Comparison of ENCODE assay signal across 13 mouse cellular contexts in the genomic region with DNA sequence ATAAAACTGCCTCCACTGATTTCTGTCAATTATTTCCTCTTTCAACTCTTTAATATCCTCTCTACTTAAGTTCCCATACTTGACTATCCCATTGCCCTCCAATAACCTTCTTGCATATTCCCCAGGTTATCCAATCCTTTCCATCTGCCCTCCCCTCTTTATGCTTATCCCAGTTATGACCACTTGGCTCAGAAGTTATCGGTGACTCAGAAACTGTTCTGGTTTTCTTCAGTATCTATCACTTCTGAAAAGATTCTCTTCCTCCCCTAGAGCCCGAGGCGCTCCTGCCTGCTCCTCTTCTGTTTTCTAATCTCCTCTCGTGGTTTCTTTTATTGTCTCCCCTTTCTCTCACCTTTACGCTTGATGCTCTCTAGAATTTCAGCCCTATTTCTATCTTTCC. TPM values are rescaled to one million over a fixed set of nuclear protein-coding genes. Genes with fewer than 3 reads are reported as not detected.
DNase-seq lines count a peak whose midpoint lies in the region; ATAC-seq and TF ChIP-seq lines count a peak whose summit lies in the region.
"Had no signal": no experiment of that assay in that cellular context is flagged by ENCODE, and none has a peak within 500 bp of the region (broad histone marks: within the 10 kb centered on the region; RNA-seq: fewer than 3 reads in every experiment).

No protein-coding gene starts in this region.

- 69% methylated on average over 5 of the region's 5 CpGs for WGBS in hindbrain, embryonic 12.5 days
- WGBS in hindbrain, embryonic 10.5 days = 77% methylated on average over 5 of the region's 5 CpGs
- WGBS in liver, embryonic 15.5 days (ENCODE audit: insufficient replicate concordance) = 27% methylated on average over 5 of the region's 5 CpGs

- peak in 1 of 2 experiments; percentile 3; a peak in 1 of 4 replicates for TF ChIP-seq EP300 in MEL (IDR thresholded peaks at IDR 0.05; ENCODE audit: low read depth in 1 of 2, low read length in 2 of 2)

- no peaks in the 10 kb centered on the region for H3K9me3 ChIP-seq in hindbrain, embryonic 12.5 days (replicated peaks)
- H3K9me3 ChIP-seq in hindbrain, embryonic 10.5 days = no peaks in the 10 kb centered on the region
- no peaks in the 10 kb centered on the region for H3K9me3 ChIP-seq in MEL (replicated peaks; ENCODE audit: insufficient read depth, low read length)
- no peaks in the 10 kb centered on the region for H3K9me3 ChIP-seq in liver, embryonic 15.5 days (replicated peaks)
- H3K9me3 ChIP-seq: heart, embryonic 10.5 days had no signal

- H3K4me3 ChIP-seq in hindbrain, embryonic 12.5 days = no peak overlapping the region
- H3K4me3 ChIP-seq in hindbrain, embryonic 10.5 days = no peak overlapping the region
- peak overlapping the region in 1 of 2 experiments; percentile 23; a peak in 1 of 4 replicates for H3K4me3 ChIP-seq in MEL (ENCODE audit: control insufficient read depth in 1 of 2, insufficient read depth in 1 of 2, low read depth in 2 of 2, low read length in 2 of 2)
- H3K4me3 ChIP-seq in liver, embryonic 15.5 days (replicated peaks) = no peak overlapping the region
- H3K4me3 ChIP-seq: heart, embryonic 10.5 days had no signal

- no peak overlapping the region for H3K27ac ChIP-seq in hindbrain, embryonic 12.5 days
- no peak overlapping the region for H3K27ac ChIP-seq in hindbrain, embryonic 10.5 days
- H3K27ac ChIP-seq in MEL (ENCODE audit: control insufficient read depth, low read depth, low read length) = no peak overlapping the region
- H3K27ac ChIP-seq in liver, embryonic 15.5 days (replicated peaks) = no peak overlapping the region
- H3K27ac ChIP-seq: heart, embryonic 10.5 days had no signal

- no peak for TF ChIP-seq RAD21 in MEL (IDR thresholded peaks at IDR 0.05; ENCODE audit: low read depth, low read length)

- H3K9ac ChIP-seq in hindbrain, embryonic 12.5 days = no peak overlapping the region
- H3K9ac ChIP-seq in MEL (ENCODE audit: control insufficient read depth, low read depth, low read length, poor library complexity, severe bottlenecking) = no peak overlapping the region
- no peak overlapping the region for H3K9ac ChIP-seq in liver, embryonic 15.5 days

- no peak for TF ChIP-seq POLR2A in MEL (IDR thresholded peaks at IDR 0.05; ENCODE audit: control insufficient read depth in 1 of 2, insufficient read depth in 1 of 2, low read depth in 1 of 2, low read length in 2 of 2, poor library complexity in 1 of 2)

- H3K4me1 ChIP-seq in hindbrain, embryonic 12.5 days = peaks cover 17% of the 10 kb centered on the region
- H3K4me1 ChIP-seq in hindbrain, embryonic 10.5 days (replicated peaks) = peaks cover 38% of the 10 kb centered on the region
- H3K4me1 ChIP-seq in MEL (ENCODE audit: control insufficient read depth in 1 of 2, insufficient read depth in 2 of 2, low read length in 2 of 2) = peaks cover 15 to 16% of the 10 kb centered on the region in 2 experiments
- H3K4me1 ChIP-seq in liver, embryonic 15.5 days (replicated peaks) = peaks cover 50% of the 10 kb centered on the region

- ATAC-seq in hindbrain, embryonic 12.5 days (ENCODE audit: low FRiP score) = no peak
- no peak for ATAC-seq in liver, embryonic 15.5 days (ENCODE audit: insufficient read depth)

- no peaks in the 10 kb centered on the region for H3K36me3 ChIP-seq in hindbrain, embryonic 12.5 days
- H3K36me3 ChIP-seq in hindbrain, embryonic 10.5 days = no peaks in the 10 kb centered on the region
- peaks cover 0 to 32% of the 10 kb centered on the region in 2 experiments; a peak in 2 of 4 replicates for H3K36me3 ChIP-seq in MEL (ENCODE audit: control insufficient read depth in 1 of 2, insufficient read depth in 2 of 2, low read length in 2 of 2)
- no peaks in the 10 kb centered on the region for H3K36me3 ChIP-seq in liver, embryonic 15.5 days (replicated peaks)
- H3K36me3 ChIP-seq: heart, embryonic 10.5 days had no signal

- H3K79me2 ChIP-seq in MEL (ENCODE audit: control insufficient read depth, insufficient read depth, low read length, poor library complexity) = peaks cover 30% of the 10 kb centered on the region

- no peaks in the 10 kb centered on the region for H3K27me3 ChIP-seq in hindbrain, embryonic 12.5 days
- H3K27me3 ChIP-seq in hindbrain, embryonic 10.5 days (ENCODE audit: insufficient read depth, poor library complexity, severe bottlenecking) = no peaks in the 10 kb centered on the region
- no peaks in the 10 kb centered on the region for H3K27me3 ChIP-seq in MEL (ENCODE audit: control insufficient read depth in 1 of 2, insufficient read depth in 2 of 2, low read length in 2 of 2)
- H3K27me3 ChIP-seq in liver, embryonic 15.5 days = no peaks in the 10 kb centered on the region

- H3K4me2 ChIP-seq in hindbrain, embryonic 12.5 days (replicated peaks) = peak overlapping the region; percentile 37
- peak overlapping the region; percentile 32; the same call in 1 of the 2 replicates for H3K4me2 ChIP-seq in liver, embryonic 15.5 days

- TF ChIP-seq CTCF in MEL (IDR thresholded peaks at IDR 0.05 in 2 of 3, conservative IDR thresholded peaks at IDR 0.05 in 1 of 3; ENCODE audit: control insufficient read depth in 1 of 3, insufficient read depth in 1 of 3, low read depth in 2 of 3, low read length in 3 of 3, poor library complexity in 1 of 3, severe bottlenecking in 1 of 3) = no peak

- DNase-seq in hindbrain, embryonic 10.5 days (ENCODE audit: low spot score) = no peak
- peak; percentile 30 for DNase-seq in 3T3-L1 (ENCODE audit: low read depth, low spot score)
- DNase-seq in MEL (ENCODE audit: low read depth, low spot score) = peak; percentile 46
- no peak for DNase-seq in kidney, postnatal 14 days
- no peak for DNase-seq in frontal cortex, postnatal 25 days (ENCODE audit: low spot score in 2 of 2)
- DNase-seq: adrenal gland, postnatal 14 days; heart, postnatal 4 days; kidney, adult 8-10 months; lung, adult 2 months; thymus, postnatal 36 days had no signal

TF ChIP-seq in MEL, 35 proteins besides CTCF, POLR2A, EP300 and RAD21:
- peak; percentile 34; the same call in 1 of the 2 replicates for TF ChIP-seq GATA1 (IDR thresholded peaks at IDR 0.05; ENCODE audit: low read depth, low read length)
- TF ChIP-seq TCF12 (IDR thresholded peaks at IDR 0.05; ENCODE audit: low read depth, low read length) = no peak
- no peak for TF ChIP-seq MAX (IDR thresholded peaks at IDR 0.05; ENCODE audit: low read length)
- TF ChIP-seq NELFE (IDR thresholded peaks at IDR 0.05; ENCODE audit: low read depth, low read length) = no peak
- no peak for TF ChIP-seq UBTF (IDR thresholded peaks at IDR 0.05; ENCODE audit: borderline replicate concordance, insufficient read depth, low read depth, low read length)
- peak; percentile 56; the same call in 1 of the 2 replicates for TF ChIP-seq RCOR1 (IDR thresholded peaks at IDR 0.05; ENCODE audit: low read depth, low read length)

RNA-seq across cellular contexts. Expression of a gene that starts 2.8 kb away (rescaled TPM):
- 41.5 and 44.3 TPM in 2 replicates for polyA plus RNA-seq in hindbrain, embryonic 12.5 days (2016; fragmentation: Nextera tagmentation; extraction: Ambion mirVana)
- 21.0 and 21.2 TPM in 2 replicates for polyA plus RNA-seq in hindbrain, embryonic 10.5 days (2016; fragmentation: Nextera tagmentation; extraction: Ambion mirVana)
- total RNA-seq in MEL (2012; rRNA removed) = 9.1 and 11.8 TPM in 2 replicates
- polyA plus RNA-seq in MEL (2012; ENCODE audit: insufficient read depth in 1 of 2, insufficient read length in 2 of 2, low read depth in 1 of 2, low replicate concordance in 2 of 2, missing spikeins in 1 of 2) = 10 to 100 TPM; 23.4 to 28.0 TPM
- 6.4 and 7.2 TPM in 2 replicates for polyA plus RNA-seq in liver, embryonic 15.5 days (2015; fragmentation: Nextera tagmentation; extraction: Ambion mirVana)

Comparison
In these comparisons a context has a peak if more than half of its experiments do, and no peak if none do; other contexts are left out.
1. DNase-seq: peak in 3T3-L1 (single experiment) and MEL (single experiment); none in hindbrain, embryonic 10.5 days (single experiment), kidney, postnatal 14 days (single experiment) and frontal cortex, postnatal 25 days (0 of 2).